Mouse (Mus musculus) lung, postnatal 0 days (tissue): ENCODE results near the gene Tox3.

Experiments
- CTCF ChIP-seq: IDR thresholded peaks from 2 replicates; pipeline ENCODE4 v1.5.1; 2016; ENCODE audit warnings: antibody characterized with exemption, mild to moderate bottlenecking
- EP300 ChIP-seq: IDR thresholded peaks from 2 replicates; pipeline ENCODE4 v1.6.1; 2016; ENCODE audit warnings: antibody characterized with exemption, mild to moderate bottlenecking, control low read depth

GRCm38 (mm10) chr8:90267698-90268256 is 80.4 kb downstream of the Tox3 start:
- TF ChIP-seq EP300 (no peak), CTCF (no peak)
